Mouse (Mus musculus): ENCODE data around the gene Tex52.
"Not testable (repeated sequence)": the region's sequence is repeated elsewhere in the genome, so short reads cannot be mapped to it uniquely, and the experiment has no call there.

Gene Tex52

GRCm38 (mm10) chr6:128380594-128381167, 5.4 kb downstream of the Tex52 start:
- DNase-seq (ENCODE audit: low read depth, low spot score), result not testable (repeated sequence)

- DNase-seq (ENCODE audit: low read depth, low spot score), result no peak
Observed at GRCm38 (mm10) chr6:128381254-128381653, 6.0 kb downstream of the Tex52 start.

DNA sequence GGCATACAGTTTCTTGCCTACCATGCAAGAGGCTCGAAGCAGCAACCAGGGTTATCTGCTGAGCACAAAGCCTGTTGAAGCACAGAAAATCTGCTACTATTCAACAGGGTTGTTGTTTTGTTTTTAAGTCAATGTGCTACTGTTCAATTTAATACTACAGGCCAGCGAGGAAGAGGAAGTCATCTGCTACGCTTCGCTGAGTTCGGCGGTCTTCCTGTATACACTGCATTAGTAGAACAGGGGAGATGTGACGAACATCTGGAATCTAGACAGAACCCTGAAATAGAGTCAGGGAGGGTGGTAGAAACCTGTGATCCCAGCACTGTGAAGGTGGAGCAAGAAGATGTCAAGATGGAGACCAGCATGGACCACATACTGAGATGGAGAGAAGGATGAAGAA, 8.5 kb downstream of the Tex52 start:
- no peak for DNase-seq (ENCODE audit: low read depth, low spot score)

DNA sequence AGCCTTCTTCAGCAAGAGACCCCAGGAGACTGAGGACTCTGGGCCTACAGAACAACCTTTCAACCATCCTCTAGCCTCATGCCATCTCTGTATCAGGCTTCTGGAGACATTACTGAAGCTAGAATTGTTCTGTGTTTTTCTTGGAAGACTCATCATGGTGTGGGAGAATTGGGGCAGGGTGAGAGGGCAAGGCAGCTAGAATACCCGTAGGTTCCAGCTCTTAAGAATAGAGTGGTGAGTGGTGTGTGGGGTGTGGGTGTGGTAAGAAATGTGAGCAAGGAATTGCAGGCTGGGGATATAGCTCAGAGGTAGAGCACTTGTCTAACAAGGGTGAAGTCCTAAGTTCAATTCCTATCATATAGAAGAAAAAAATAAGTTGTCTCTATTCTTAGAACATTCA, 9.8 kb downstream of the Tex52 start:
- DNase-seq (ENCODE audit: low read depth, low spot score), result no peak

GRCm38 (mm10) chr6:128389185-128389584, 13.9 kb downstream of the Tex52 start:
- DNase-seq (ENCODE audit: low read depth, low spot score), result no peak

DNA sequence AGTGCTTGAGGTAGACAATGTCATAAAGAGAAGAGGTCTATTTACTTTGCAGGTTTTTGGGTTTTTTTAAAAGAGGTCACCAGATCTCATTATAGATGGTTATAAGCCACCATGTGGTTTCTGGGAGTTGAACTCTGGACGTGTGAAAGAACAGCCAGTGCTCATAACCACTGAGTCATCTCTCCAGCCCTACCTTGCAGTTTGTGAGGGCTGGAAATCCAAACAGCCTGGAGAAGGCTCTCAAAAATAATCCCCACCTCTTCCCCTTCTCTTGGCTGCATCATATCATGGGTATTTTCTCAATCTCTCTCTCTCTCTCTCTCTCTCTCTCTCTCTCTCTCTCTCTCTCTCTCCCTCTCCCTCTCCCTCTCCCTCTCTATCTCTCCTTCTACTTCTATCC, 15.4 kb downstream of the Tex52 start:
- DNase-seq (ENCODE audit: low read depth, low spot score), result no peak

DNA sequence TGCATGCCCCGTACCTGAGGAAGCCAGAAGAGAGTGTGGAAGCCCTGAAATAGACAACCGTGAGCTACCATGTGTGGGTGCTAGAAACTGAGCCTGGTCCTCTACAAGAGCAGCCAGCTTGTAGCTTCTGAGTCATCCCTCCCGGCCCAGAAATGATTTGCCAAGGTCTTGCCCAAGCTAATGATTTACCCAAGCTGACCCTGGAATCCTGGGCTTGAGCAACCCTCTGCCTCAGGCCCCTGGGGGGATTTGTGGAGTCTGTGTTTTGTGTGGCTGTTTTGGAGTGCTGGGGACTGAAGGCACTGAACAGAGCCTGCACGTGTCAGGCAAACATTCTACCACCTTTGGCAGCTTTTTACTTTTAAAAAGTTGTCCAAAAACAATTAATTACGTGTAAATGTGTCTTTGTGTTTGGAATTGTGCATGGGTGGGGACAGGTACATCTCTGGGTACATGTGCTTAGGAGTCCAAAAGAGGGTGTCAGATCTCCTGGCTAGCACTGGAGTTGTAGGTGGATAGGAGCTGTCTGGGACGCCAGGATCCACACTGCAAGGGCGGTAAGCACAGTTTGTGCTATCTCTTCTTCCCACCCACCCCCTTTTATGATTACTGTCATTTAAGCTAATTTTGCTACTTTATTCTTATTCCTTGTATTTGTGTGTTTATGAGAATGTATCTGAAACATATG, 22.5 kb downstream of the Tex52 start:
- no peak for DNase-seq (ENCODE audit: low read depth, low spot score)

DNA sequence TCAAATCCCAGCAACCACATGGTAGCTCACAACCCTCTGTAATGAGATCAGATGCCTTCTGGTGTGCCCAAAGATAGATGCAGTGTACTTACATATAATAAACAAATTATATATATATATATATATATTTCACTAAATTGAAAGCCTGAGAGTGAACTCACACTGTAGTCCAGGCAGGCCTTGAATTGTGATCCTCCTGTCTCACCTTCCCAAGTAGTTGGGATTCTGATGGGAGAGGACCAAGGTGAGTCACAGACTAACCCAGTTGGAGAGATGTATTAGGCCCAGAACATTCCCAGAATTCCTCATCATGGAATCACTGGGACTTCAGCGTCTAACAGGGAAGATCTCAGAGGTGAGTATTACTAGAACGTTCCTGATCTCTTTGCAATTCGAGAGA, 23.7 kb downstream of the Tex52 start, which contains the start of gene Nrip2:
Gene Nrip2, plus strand, starts transcription at position 301 of the 400 bp plus-strand sequence.
- no peak for DNase-seq (ENCODE audit: low read depth, low spot score)

- DNase-seq (ENCODE audit: low read depth, low spot score), result peak; percentile 42
Observed at GRCm38 (mm10) chr6:128399421-128400185, 24.3 kb downstream of the Tex52 start.

DNA sequence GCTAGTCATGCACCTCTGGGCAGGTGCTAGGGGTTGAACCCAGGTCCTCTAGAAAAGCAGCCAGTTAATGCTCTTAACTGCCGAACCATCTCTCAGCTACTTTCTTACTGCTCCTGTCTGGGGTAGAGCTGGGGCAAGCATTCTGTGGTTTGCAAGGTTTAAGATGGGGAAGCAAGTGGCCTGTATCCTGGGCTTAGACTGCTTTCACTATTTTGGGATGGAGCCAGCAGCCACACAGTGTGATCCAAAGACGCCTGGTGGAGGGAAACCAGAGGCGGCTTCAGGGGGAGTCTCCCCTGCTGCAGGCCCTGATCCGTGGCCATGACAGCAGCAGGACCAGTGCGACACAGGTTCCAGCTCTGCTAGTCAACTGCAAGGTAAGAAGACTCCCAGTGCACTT, 29.5 kb downstream of the Tex52 start:
- DNase-seq (ENCODE audit: low read depth, low spot score), result no peak

DNA sequence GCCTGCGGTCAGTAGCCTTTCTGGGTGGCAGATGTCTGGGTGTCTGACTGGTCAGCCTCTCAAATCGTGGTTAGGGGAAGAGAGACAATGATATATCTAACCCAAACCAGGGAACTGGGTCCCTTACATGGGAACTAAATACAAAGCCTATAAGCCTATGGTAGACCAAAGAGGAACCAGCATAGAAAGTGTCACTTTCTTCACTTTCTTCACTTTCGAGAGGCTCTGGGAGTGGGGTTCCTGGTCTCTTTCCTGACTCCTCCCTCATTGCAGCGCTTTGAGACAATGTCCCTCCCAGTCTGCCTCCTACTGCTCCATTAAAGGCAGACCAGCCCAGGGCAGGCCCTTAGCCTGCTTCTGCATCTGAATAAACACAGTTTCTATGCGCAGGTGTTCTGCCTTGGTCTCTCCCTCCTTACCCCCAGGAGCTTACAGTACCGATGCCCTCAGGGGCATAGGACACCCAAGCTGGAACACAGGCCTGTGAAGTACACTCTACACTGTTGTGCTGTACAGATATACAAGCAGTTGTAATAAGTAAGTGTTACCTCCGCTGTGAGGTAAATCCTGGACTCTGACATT, 33.4 kb downstream of the Tex52 start:
- no peak for DNase-seq (ENCODE audit: low read depth, low spot score)

DNA sequence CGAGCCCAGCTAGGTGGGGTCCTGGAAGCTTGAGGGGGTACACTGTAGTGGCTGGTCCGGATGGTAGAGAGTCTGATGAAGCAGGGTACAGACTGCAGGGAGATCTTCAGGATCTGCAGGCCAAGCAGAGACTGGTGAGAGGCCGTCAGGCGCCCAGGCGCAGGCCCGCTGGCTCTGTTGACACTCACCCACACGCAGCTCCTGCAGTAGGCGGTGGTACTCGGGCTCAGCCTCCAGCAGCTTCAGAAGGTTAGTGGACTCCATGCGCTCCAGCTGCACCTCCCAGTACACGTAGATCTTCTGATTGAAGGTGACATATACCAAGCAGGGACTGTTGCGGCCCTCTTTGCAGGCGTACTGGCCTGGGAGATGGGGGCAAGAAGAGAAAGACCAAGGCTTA, 35.0 kb downstream of the Tex52 start:
- DNase-seq (ENCODE audit: low read depth, low spot score), result no peak

- DNase-seq (ENCODE audit: low read depth, low spot score), result peak; percentile 30
Observed at GRCm38 (mm10) chr6:128411115-128411514, 35.9 kb downstream of the Tex52 start.

- no peak for DNase-seq (ENCODE audit: low read depth, low spot score)
Observed at GRCm38 (mm10) chr6:128416169-128416568, 40.9 kb downstream of the Tex52 start.

DNA sequence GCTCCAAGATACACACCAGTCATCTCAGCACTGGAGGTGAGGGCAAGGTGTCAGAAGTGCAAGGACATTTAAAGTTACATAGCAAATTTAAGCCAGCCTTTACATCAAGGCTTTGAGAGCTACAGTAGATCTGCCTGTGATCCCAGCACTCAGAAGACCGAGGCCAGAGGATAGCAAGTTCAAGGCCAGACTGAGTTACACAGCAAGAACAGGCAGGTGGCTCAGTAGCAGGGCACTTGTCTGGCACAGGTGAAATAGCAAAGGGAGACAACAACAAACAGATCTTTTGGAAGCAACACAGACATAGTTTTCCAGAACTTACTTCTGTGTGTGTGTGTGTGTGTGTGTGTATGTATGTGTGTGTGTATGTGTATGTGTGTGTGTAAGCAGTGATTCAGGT, 42.8 kb downstream of the Tex52 start:
- DNase-seq (ENCODE audit: low read depth, low spot score), result no peak

DNA sequence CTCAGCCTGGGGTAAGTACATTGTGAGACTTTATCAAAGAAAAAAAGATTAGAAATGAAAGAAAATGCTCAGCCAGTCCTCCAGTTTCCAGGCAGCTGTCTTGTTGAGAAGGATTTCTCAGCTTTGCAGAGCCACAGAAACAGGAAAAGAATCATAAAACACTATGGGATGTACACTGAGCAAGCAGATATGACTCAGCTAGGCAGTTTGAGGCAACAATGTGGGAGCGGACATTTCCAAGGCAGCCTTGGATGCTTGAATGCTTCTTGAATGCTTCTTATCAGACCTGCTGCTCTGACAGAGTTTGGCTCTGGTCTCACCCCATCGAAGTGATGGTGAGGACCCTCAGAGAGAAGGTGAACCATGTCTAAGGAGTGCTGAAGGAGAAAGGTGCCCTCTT, 45.8 kb downstream of the Tex52 start:
- DNase-seq (ENCODE audit: low read depth, low spot score), result no peak

- no peak for DNase-seq (ENCODE audit: low read depth, low spot score)
Observed at GRCm38 (mm10) chr6:128421480-128421879, 46.2 kb downstream of the Tex52 start.

DNA sequence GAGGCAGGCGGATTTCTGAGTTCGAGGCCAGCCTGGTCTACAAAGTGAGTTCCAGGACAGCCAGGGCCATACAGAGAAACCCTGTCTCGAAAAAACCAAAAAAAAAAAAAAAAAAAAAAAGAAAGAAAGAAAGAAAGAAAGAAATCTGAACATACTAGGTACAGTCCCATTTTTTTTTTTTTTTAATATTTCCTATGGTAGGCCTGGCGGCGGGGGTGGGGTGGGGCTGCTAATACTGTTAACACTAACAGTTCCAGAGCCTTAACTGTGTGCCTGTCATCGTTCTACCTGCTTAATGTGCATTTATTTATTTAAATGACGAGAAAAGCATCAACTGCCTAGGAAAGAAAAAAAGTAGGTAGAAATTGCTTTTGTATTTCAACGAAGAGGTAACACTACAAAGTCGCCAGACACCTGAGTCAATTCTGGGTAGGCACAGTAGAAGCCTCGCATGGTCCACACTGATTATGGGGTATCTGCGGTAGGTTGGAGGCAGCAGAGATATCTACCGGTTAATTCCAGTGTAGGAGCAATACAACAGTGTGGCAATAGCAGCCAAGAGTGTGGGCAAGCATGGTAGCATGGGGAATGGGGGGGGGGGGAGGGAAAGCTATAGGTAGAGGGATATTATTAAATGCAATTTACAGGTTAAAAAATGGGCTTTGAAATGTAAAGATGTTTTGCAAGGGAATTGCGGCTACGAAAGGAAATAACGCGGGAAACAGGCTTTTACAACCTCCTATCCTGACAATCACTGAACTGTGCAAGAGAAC, 48.4 kb downstream of the Tex52 start:
- peak; percentile 6 for DNase-seq (ENCODE audit: low read depth, low spot score)

DNA sequence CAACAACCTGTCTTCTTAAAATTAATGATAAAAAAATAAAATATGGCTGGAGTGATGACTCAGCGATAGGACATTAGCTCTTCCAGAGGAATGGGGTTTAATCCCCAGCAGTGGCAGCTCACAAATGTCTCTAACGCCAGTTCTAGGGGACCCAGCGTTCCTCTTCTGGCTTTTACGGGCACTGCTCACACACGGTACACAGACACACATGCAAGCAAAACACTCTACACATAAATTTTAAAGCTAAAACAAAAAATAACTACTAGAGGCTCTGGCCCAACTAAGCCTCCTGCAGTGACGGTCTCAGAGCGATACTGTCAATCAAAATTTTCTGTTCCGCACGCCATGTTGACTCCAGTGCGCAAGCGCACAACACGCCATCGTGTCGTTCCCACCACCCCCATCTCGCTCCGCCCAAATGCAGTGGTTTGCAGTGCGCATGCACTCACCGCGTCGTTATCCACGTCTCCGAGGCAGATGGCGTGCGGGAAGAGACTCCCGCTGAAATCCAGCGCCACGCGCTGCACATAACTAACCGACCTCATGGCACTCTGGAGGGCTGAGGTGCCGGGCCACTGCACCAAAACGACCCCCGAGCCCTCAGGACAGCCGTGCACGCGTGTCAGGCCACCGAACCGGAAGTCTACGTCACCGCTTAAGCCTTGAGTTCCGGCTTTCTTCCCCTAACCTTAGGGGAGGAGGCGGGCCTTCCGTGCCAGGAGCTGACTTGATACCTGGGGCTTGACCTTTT, 49.2 kb downstream of the Tex52 start, which contains the start of gene Itfg2:
Gene Itfg2, minus strand, starts transcription at position 663 of the 751 bp plus-strand sequence.
- DNase-seq (ENCODE audit: low read depth, low spot score), result peak; percentile 94

DNA sequence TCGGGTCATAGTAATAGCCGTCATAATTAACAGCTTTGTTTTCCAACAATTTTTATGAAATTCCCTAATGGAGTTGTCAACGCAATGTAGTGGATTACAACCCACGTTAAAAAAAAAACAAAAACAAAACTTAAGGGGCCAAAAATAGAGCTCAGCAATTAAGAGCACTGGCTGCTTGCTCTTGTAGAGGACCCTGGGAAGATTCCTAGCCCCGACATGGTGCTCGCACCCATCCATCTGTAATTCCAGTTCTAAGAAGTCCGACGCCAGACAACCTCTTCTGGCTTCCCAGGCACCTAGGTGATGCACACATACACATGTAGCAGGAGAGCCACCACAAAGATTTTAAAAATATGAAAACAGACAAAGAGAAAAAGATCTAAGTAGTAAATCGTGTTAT, 49.8 kb downstream of the Tex52 start:
- DNase-seq (ENCODE audit: low read depth, low spot score), result no peak

- no peak for DNase-seq (ENCODE audit: low read depth, low spot score)
Observed at GRCm38 (mm10) chr6:128427571-128427970, 52.3 kb downstream of the Tex52 start.
